Mouse (Mus musculus) thymus, adult 2 months (tissue): ENCODE data around the gene Zcchc7.

ENCODE experiments used
- CTCF ChIP-seq: fragments of 200-500 bp; IDR thresholded peaks from 2 replicates; pipeline ENCODE4 v1.5.1; 2012; ENCODE audit warnings: mild to moderate bottlenecking, control low read depth, low read length, moderate library complexity, borderline replicate concordance; ENCODE audit not compliant: control insufficient read depth, poor library complexity, insufficient read depth; ENCODE audit errors: extremely low read depth
- POLR2A ChIP-seq: fragments of 200-500 bp; IDR thresholded peaks from 2 replicates; pipeline ENCODE4 v1.6.1; 2012; ENCODE audit warnings: mild to moderate bottlenecking, low read length, control low read depth, moderate library complexity; ENCODE audit not compliant: control insufficient read depth, poor library complexity, insufficient read depth; ENCODE audit errors: extremely low read depth

- TF ChIP-seq CTCF: no peak
- no peak for TF ChIP-seq POLR2A
These were observed 203.1 kb downstream of the Zcchc7 start for GRCm38 (mm10) chr4:44958776-44959175.
